Mouse (Mus musculus): Measurements from ENCODE around the gene Rac3. TPM values are rescaled to one million over a fixed set of nuclear protein-coding genes. Genes with fewer than 3 reads are reported as not detected.
A peak's percentile ranks its signal among the peaks of the same experiment; 100 is the strongest.

The Rac3 gene
- polyA plus RNA-seq, 1 experiment from 2014 or later: 5.0 TPM

- H3K4me3 ChIP-seq (ENCODE audit: low read length): no peak overlapping the region; the same call in 1 of the 2 replicates
- ATAC-seq (ENCODE audit: low FRiP score, low TSS enrichment): no peak
- H3K36me3 ChIP-seq (ENCODE audit: control insufficient read depth, insufficient read depth, low read length): peaks cover 32% of the 10 kb centered on the region
- no peak overlapping the region for H3K9ac ChIP-seq (ENCODE audit: low read depth, low read length)
- no peaks in the 10 kb centered on the region for H3K9me3 ChIP-seq (ENCODE audit: control insufficient read depth, low read length)
- H3K27ac ChIP-seq (ENCODE audit: low read depth, low read length): no peak overlapping the region
- 64% methylated on average over 8 of the region's 8 CpGs for WGBS
- no peaks in the 10 kb centered on the region for H3K27me3 ChIP-seq (ENCODE audit: control insufficient read depth, insufficient read depth, low read length)
- no peak overlapping the region; the same call in 1 of the 2 replicates for H3K4me2 ChIP-seq (replicated peaks; ENCODE audit: low read depth, low read length)
- H3K4me1 ChIP-seq (ENCODE audit: control insufficient read depth, insufficient read depth, low read length): peaks cover 28% of the 10 kb centered on the region
These were observed 9.2 kb upstream of the Rac3 start for GRCm38 (mm10) chr11:120711980-120712604.

- Histone ChIP-seq H3K4me2 (replicated peaks; ENCODE audit: low read depth, low read length) (peak overlapping the region; percentile 97), H3K27me3 (ENCODE audit: control insufficient read depth, insufficient read depth, low read length) (no peaks in the 10 kb centered on the region), H3K4me3 (ENCODE audit: low read length) (peak overlapping the region; percentile 60), H3K4me1 (ENCODE audit: control insufficient read depth, insufficient read depth, low read length) (peaks cover 19% of the 10 kb centered on the region), H3K36me3 (ENCODE audit: control insufficient read depth, insufficient read depth, low read length) (peaks cover 39% of the 10 kb centered on the region), H3K9me3 (ENCODE audit: control insufficient read depth, low read length) (no peaks in the 10 kb centered on the region), H3K27ac (ENCODE audit: low read depth, low read length) (peak overlapping the region; percentile 76; the same call in 1 of the 2 replicates), H3K9ac (ENCODE audit: low read depth, low read length) (peak overlapping the region; percentile 71)
- under 1% methylated on average over 38 of the region's 38 CpGs for WGBS
- ATAC-seq (ENCODE audit: low FRiP score, low TSS enrichment): peak; percentile 63
These were observed 8.3 kb upstream of the Rac3 start for GRCm38 (mm10) chr11:120712771-120713568.

- Histone ChIP-seq H3K4me3 (ENCODE audit: low read length) (peak within 1 kb of the TSS; percentile 60), H3K36me3 (ENCODE audit: control insufficient read depth, insufficient read depth, low read length) (peaks cover 44% of the 10 kb centered on the region), H3K27ac (ENCODE audit: low read depth, low read length) (peak within 1 kb of the TSS; percentile 76; the same call in 1 of the 2 replicates), H3K4me2 (replicated peaks; ENCODE audit: low read depth, low read length) (peak within 1 kb of the TSS; percentile 97), H3K9me3 (ENCODE audit: control insufficient read depth, low read length) (no peaks in the 10 kb centered on the region), H3K27me3 (ENCODE audit: control insufficient read depth, insufficient read depth, low read length) (no peaks in the 10 kb centered on the region), H3K9ac (ENCODE audit: low read depth, low read length) (peak within 1 kb of the TSS; percentile 76), H3K4me1 (ENCODE audit: control insufficient read depth, insufficient read depth, low read length) (peaks cover 19% of the 10 kb centered on the region)
- peak; percentile 94 for ATAC-seq (ENCODE audit: low FRiP score, low TSS enrichment)
- 3% methylated on average over 53 of the region's 53 CpGs for WGBS
These were observed 7.4 kb upstream of the Rac3 start, which contains the start of the genes Cenpx and Lrrc45 for GRCm38 (mm10) chr11:120713580-120714518. Cenpx (minus strand) TSS chr11:120713738. Lrrc45 (plus strand) TSS chr11:120713925.

DNA sequence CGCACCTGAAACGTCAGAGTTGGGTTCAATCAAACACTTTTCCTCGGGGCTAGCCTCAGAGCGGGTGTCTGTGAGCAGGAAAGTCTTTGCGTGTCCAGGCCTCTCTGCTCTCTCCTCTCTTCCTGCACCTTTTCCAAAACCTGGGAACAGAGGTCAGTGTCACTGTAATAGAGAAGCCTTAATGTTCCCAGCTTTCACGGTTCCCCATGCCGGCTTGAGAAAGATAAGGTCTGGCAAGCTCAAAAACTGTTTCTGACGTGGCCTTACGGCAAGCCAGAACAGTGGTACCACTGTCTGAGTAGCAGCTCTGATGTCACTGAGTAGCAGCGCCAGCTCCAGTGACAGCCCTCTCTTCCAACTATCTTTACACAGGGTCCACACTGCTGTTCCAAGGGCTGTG, 6.7 kb upstream of the Rac3 start:
- Histone ChIP-seq H3K4me1 (ENCODE audit: control insufficient read depth, insufficient read depth, low read length) (peaks cover 19% of the 10 kb centered on the region), H3K9me3 (ENCODE audit: control insufficient read depth, low read length) (no peaks in the 10 kb centered on the region), H3K9ac (ENCODE audit: low read depth, low read length) (peak overlapping the region; percentile 76), H3K27ac (ENCODE audit: low read depth, low read length) (no peak overlapping the region), H3K4me2 (replicated peaks; ENCODE audit: low read depth, low read length) (peak overlapping the region; percentile 96), H3K4me3 (ENCODE audit: low read length) (peak overlapping the region; percentile 60), H3K27me3 (ENCODE audit: control insufficient read depth, insufficient read depth, low read length) (no peaks in the 10 kb centered on the region), H3K36me3 (ENCODE audit: control insufficient read depth, insufficient read depth, low read length) (peaks cover 45% of the 10 kb centered on the region)
- 48% methylated on average over 10 of the region's 10 CpGs for WGBS
- no peak for ATAC-seq (ENCODE audit: low FRiP score, low TSS enrichment)

GRCm38 (mm10) chr11:120715131-120715530, 6.1 kb upstream of the Rac3 start:
- 95% methylated on average over 9 of the region's 9 CpGs for WGBS
- ATAC-seq (ENCODE audit: low FRiP score, low TSS enrichment): no peak
- H3K27ac ChIP-seq (ENCODE audit: low read depth, low read length): no peak overlapping the region
- H3K27me3 ChIP-seq (ENCODE audit: control insufficient read depth, insufficient read depth, low read length): no peaks in the 10 kb centered on the region
- H3K4me1 ChIP-seq (ENCODE audit: control insufficient read depth, insufficient read depth, low read length): peaks cover 16% of the 10 kb centered on the region
- peaks cover 42% of the 10 kb centered on the region for H3K36me3 ChIP-seq (ENCODE audit: control insufficient read depth, insufficient read depth, low read length)
- 0 out of 2 replicates have a peak overlapping the region, but pooled peaks have one; percentile 76 for H3K9ac ChIP-seq (ENCODE audit: low read depth, low read length)
- no peak overlapping the region for H3K4me2 ChIP-seq (replicated peaks; ENCODE audit: low read depth, low read length)
- no peaks in the 10 kb centered on the region for H3K9me3 ChIP-seq (ENCODE audit: control insufficient read depth, low read length)
- no peak overlapping the region for H3K4me3 ChIP-seq (ENCODE audit: low read length)

- no peaks in the 10 kb centered on the region for H3K9me3 ChIP-seq (ENCODE audit: control insufficient read depth, low read length)
- peaks cover 36% of the 10 kb centered on the region for H3K36me3 ChIP-seq (ENCODE audit: control insufficient read depth, insufficient read depth, low read length)
- WGBS: 86% methylated on average over 9 of the region's 9 CpGs
- no peak overlapping the region for H3K4me3 ChIP-seq (ENCODE audit: low read length)
- H3K27me3 ChIP-seq (ENCODE audit: control insufficient read depth, insufficient read depth, low read length): no peaks in the 10 kb centered on the region
- H3K4me2 ChIP-seq (replicated peaks; ENCODE audit: low read depth, low read length): no peak overlapping the region
- no peak for ATAC-seq (ENCODE audit: low FRiP score, low TSS enrichment)
- H3K4me1 ChIP-seq (ENCODE audit: control insufficient read depth, insufficient read depth, low read length): peaks cover 17% of the 10 kb centered on the region
- no peak overlapping the region for H3K9ac ChIP-seq (ENCODE audit: low read depth, low read length)
- no peak overlapping the region for H3K27ac ChIP-seq (ENCODE audit: low read depth, low read length)
These were observed 2.0 kb upstream of the Rac3 start for GRCm38 (mm10) chr11:120719242-120719641.

DNA sequence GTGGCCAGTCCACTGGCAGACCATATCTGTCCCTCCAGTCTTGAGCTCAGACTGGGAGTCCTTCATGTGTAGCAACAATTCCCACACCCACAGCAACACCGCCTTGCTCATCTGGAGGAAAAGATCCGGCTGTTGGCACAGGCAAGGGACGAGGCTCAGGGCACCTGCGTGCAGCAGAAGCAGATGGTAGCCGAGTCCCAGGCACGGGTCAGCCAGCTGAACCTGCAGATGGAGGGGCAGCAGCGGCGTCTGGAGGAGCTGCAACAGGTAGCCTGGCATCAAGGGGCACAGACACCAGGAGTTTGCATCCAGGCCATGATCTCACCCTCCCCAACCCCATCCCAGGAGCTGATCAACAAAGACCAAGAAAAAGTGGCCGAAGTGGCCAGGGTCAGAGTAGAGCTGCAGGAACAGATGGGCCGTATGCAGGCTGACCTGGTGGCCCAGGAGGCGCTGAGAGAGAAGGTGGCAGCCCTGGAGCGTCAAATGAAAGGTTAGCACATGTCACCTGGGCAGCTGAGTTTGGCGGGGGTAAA, 1.4 kb upstream of the Rac3 start:
- Histone ChIP-seq H3K9me3 (ENCODE audit: control insufficient read depth, low read length) (no peaks in the 10 kb centered on the region), H3K4me1 (ENCODE audit: control insufficient read depth, insufficient read depth, low read length) (peaks cover 10% of the 10 kb centered on the region), H3K9ac (ENCODE audit: low read depth, low read length) (no peak overlapping the region), H3K27me3 (ENCODE audit: control insufficient read depth, insufficient read depth, low read length) (no peaks in the 10 kb centered on the region), H3K4me3 (ENCODE audit: low read length) (no peak overlapping the region), H3K27ac (ENCODE audit: low read depth, low read length) (no peak overlapping the region), H3K36me3 (ENCODE audit: control insufficient read depth, insufficient read depth, low read length) (peaks cover 36% of the 10 kb centered on the region), H3K4me2 (replicated peaks; ENCODE audit: low read depth, low read length) (no peak overlapping the region)
- no peak for ATAC-seq (ENCODE audit: low FRiP score, low TSS enrichment)
- WGBS: 91% methylated on average over 13 of the region's 13 CpGs

GRCm38 (mm10) chr11:120720450-120720849, 820 bp upstream of the Rac3 start:
- Histone ChIP-seq H3K27ac (ENCODE audit: low read depth, low read length) (no peak overlapping the region), H3K4me3 (ENCODE audit: low read length) (peak overlapping the region; percentile 48; the same call in 1 of the 2 replicates), H3K4me1 (ENCODE audit: control insufficient read depth, insufficient read depth, low read length) (peaks cover 10% of the 10 kb centered on the region), H3K27me3 (ENCODE audit: control insufficient read depth, insufficient read depth, low read length) (no peaks in the 10 kb centered on the region), H3K4me2 (replicated peaks; ENCODE audit: low read depth, low read length) (peak overlapping the region; percentile 98), H3K9me3 (ENCODE audit: control insufficient read depth, low read length) (no peaks in the 10 kb centered on the region), H3K9ac (ENCODE audit: low read depth, low read length) (peak overlapping the region; percentile 70; the same call in 1 of the 2 replicates), H3K36me3 (ENCODE audit: control insufficient read depth, insufficient read depth, low read length) (peaks cover 32% of the 10 kb centered on the region)
- WGBS: 10% methylated on average over 17 of the region's 17 CpGs
- ATAC-seq (ENCODE audit: low FRiP score, low TSS enrichment): peak; percentile 2; the same call in 1 of the 2 replicates
